Mouse (Mus musculus): ENCODE measurements around the gene Wdr90. TPM values are rescaled to one million over a fixed set of nuclear protein-coding genes. Genes with fewer than 3 reads are reported as not detected.
"Not testable (repeated sequence)": the region's sequence is repeated elsewhere in the genome, so short reads cannot be mapped to it uniquely, and the experiment has no call there.

Wdr90 gene
- polyA plus RNA-seq, 1 experiment from 2014 or later: 38.2 TPM

- peak overlapping the region; percentile 61 for H3K4me3 ChIP-seq (replicated peaks)
- WGBS: 1% methylated on average over 59 of the region's 59 CpGs
- ATAC-seq (ENCODE audit: low FRiP score): peak; percentile 92
- peaks cover 32% of the 10 kb centered on the region for H3K4me1 ChIP-seq
- peak overlapping the region; percentile 75 for H3K9ac ChIP-seq
- H3K36me3 ChIP-seq (replicated peaks): peaks cover 22% of the 10 kb centered on the region
- no peaks in the 10 kb centered on the region for H3K27me3 ChIP-seq
- peak overlapping the region; percentile 96 for H3K4me2 ChIP-seq
- H3K27ac ChIP-seq: peak overlapping the region; percentile 91
- H3K9me3 ChIP-seq: no peaks in the 10 kb centered on the region
Observed at GRCm38 (mm10) chr17:25875171-25876136, 14.2 kb upstream of the Wdr90 start.

DNA sequence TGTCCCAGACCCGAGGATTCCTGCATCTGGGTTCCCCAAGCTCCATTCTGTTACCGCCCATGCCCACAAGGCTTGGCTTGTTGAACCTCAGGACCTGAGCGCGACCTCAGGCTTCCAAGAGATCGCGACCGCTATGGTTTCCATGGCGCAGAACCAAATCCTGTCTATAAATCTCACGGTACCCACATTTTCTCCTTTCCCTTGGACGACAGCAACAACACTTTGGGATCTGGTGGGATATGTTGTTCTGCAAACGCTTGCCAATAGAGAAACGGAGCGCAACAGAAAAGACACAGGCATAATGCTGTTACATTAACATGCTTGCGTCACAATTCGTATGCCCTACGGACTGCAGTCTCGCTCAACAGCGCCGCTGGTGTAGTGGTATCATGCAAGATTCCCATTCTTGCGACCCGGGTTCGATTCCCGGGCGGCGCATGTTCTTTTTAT is 13.4 kb upstream of the Wdr90 start, which contains the start of gene Mettl26:
Gene Mettl26 (plus strand): TSS at position 354 of the 450 bp plus-strand sequence.
- WGBS: under 1% methylated on average over 25 of the region's 25 CpGs
- Histone ChIP-seq H3K27ac (peak within 1 kb of the TSS; percentile 91), H3K4me3 (replicated peaks) (peak within 1 kb of the TSS; percentile 61)

DNA sequence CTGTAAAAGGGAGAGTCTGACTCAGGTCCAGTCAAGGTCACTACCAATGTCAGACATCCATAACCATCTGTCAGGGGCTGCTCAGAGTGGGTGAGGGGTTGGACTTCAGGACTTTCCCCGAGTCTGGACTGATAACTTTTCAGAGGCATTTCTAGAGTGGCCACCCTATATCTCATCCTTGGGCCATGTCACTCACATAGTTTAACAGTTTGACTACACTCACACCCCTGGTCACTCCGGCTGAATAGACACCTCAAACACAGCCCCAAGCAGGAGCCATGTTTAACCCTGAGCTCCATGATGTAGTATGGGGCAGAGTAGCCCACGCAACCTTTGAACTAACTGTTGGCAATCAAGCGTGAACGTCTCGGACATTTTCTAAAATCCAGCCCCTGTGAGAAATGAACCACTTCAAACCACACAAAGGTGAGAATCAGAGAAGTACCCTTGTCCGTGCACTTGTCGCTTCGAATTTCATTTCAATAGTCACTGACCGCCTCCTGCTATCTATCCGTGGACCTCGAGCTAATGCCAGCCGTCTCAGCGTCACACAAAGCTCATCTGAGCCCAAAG is 12.9 kb upstream of the Wdr90 start:
- Histone ChIP-seq H3K4me1 (peaks cover 24% of the 10 kb centered on the region), H3K36me3 (replicated peaks) (peaks cover 16% of the 10 kb centered on the region), H3K4me3 (replicated peaks) (peak overlapping the region; percentile 61), H3K9ac (peak overlapping the region; percentile 55), H3K27ac (peak overlapping the region; percentile 91), H3K9me3 (no peaks in the 10 kb centered on the region), H3K4me2 (peak overlapping the region; percentile 96), H3K27me3 (no peaks in the 10 kb centered on the region)
- peak; percentile 15; the same call in 1 of the 2 replicates for ATAC-seq (ENCODE audit: low FRiP score)
- 3% methylated on average over 14 of the region's 14 CpGs for WGBS

More for the DNA sequence above, 13.4 kb upstream of the Wdr90 start, which contains the start of gene Mettl26:
- no peaks in the 10 kb centered on the region for H3K9me3 ChIP-seq
- H3K27me3 ChIP-seq: no peaks in the 10 kb centered on the region
- H3K4me2 ChIP-seq: peak within 1 kb of the TSS; percentile 96
- ATAC-seq (ENCODE audit: low FRiP score): peak; percentile 70
- peaks cover 25% of the 10 kb centered on the region for H3K4me1 ChIP-seq
- H3K9ac ChIP-seq: peak within 1 kb of the TSS; percentile 75
- peaks cover 21% of the 10 kb centered on the region for H3K36me3 ChIP-seq (replicated peaks)

DNA sequence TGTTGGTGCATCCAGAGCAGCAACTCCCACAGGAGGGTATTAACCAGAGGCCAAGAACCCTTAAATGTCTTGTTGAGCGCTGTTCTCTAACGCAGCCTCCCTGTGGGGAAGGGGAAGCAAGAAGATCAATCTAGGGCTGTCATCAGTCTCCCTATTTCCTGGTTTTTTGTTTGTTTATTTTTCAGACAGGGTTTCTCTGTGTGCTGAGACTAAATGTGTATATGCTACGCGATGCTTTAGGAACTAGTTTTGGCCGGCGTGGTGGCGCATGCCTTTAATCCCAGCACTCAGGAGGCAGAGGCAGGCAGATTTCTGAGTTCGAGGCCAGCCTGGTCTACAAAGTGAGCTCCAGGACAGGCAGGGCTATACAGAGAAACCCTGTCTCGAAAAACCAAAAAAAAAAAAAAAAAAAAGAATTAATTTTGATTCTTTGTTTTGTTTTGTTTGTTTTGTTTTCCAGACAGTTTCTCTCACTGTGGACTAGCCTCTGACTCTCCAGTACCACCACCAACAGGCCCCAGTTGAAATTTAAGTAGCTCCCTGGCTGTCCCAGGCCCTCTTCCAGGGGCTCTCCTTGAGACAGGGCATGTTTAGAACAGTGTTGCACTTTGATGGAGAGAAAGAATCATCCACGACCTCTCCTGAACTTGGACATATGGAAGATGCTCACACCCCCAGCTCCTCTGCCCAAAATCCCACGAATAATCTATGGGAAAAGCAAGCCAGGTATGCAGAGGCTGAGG is 12.3 kb upstream of the Wdr90 start:
- 84% methylated on average over 11 of the region's 11 CpGs for WGBS

GRCm38 (mm10) chr17:25872676-25873075 is 11.4 kb upstream of the Wdr90 start:
- peaks cover 35% of the 10 kb centered on the region for H3K4me1 ChIP-seq
- no peak overlapping the region for H3K4me3 ChIP-seq (replicated peaks)
- H3K27ac ChIP-seq: no peak overlapping the region
- WGBS: 76% methylated on average over 3 of the region's 3 CpGs
- peaks cover 1% of the 10 kb centered on the region for H3K36me3 ChIP-seq (replicated peaks)
- H3K9ac ChIP-seq: no peak overlapping the region
- ATAC-seq (ENCODE audit: low FRiP score): no peak
- H3K4me2 ChIP-seq: no peak overlapping the region
- no peaks in the 10 kb centered on the region for H3K27me3 ChIP-seq
- no peaks in the 10 kb centered on the region for H3K9me3 ChIP-seq

More for the DNA sequence above, 12.3 kb upstream of the Wdr90 start:
- Histone ChIP-seq H3K27me3 (no peaks in the 10 kb centered on the region), H3K9me3 (no peaks in the 10 kb centered on the region), H3K4me1 (peaks cover 30% of the 10 kb centered on the region), H3K9ac (0 out of 2 replicates have a peak overlapping the region, but pooled peaks have one; percentile 55), H3K4me3 (replicated peaks) (peak overlapping the region; percentile 61; the same call in 1 of the 2 replicates), H3K36me3 (replicated peaks) (peaks cover 10% of the 10 kb centered on the region), H3K4me2 (peak overlapping the region; percentile 96), H3K27ac (no peak overlapping the region)
- no peak for ATAC-seq (ENCODE audit: low FRiP score)

DNA sequence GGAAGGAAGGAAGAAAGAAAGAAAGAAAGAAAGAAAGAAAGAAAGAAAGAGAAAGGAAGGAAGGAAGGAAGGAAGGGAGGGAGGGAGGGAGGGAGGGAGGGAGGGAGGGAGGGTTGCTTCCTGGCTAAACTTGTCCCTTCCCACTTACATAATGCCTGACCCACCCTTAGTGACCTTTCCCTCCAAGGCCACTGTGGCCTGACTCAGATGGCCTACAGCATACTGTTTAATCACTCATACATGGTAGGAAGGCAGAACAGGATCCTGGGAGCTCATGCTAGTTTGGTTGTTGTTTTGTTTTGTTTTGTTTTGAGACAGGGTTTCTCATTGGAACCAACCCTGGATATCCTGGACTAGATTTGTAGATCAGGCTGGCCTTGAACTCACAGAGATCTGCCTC is 10.3 kb upstream of the Wdr90 start:
- H3K27ac ChIP-seq; H3K27me3 ChIP-seq; H3K36me3 ChIP-seq (replicated peaks); ATAC-seq (ENCODE audit: low FRiP score); H3K9me3 ChIP-seq; H3K4me3 ChIP-seq (replicated peaks); H3K9ac ChIP-seq; H3K4me2 ChIP-seq: not testable (repeated sequence)
- H3K4me1 ChIP-seq: peaks cover 33% of the 10 kb centered on the region

GRCm38 (mm10) chr17:25869954-25870353 is 8.7 kb upstream of the Wdr90 start:
- Histone ChIP-seq H3K27ac (no peak overlapping the region), H3K36me3 (replicated peaks) (no peaks in the 10 kb centered on the region), H3K27me3 (0 out of 2 replicates have a peak, but pooled peaks cover 6% of the 10 kb centered on the region), H3K4me3 (replicated peaks) (no peak overlapping the region), H3K9ac (no peak overlapping the region), H3K4me2 (no peak overlapping the region), H3K4me1 (peaks cover 24% of the 10 kb centered on the region), H3K9me3 (no peaks in the 10 kb centered on the region)
- WGBS: 83% methylated on average over 2 of the region's 2 CpGs
- ATAC-seq (ENCODE audit: low FRiP score): no peak

DNA sequence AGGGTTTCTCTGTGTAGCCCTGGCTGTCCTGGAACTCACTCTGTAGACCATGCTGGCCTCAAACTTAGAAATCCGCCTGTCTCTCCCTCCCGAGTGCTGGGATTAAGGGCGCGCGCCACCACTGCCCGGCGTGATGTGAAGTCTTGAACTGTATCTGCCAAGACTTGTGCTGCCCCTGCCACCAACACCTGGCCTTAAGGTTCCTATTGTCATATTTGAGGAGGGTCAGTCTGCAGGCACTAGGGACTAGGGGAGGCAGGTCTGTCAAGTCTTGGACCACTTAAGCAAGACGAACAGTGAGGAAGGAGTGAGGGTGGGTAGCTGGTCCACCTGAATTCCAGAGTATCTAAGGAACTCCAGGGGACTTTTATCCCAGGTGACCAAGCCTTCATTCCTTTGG is 8.2 kb upstream of the Wdr90 start:
- H3K4me1 ChIP-seq: peaks cover 24% of the 10 kb centered on the region
- H3K9me3 ChIP-seq: no peaks in the 10 kb centered on the region
- no peak for ATAC-seq (ENCODE audit: low FRiP score)
- H3K36me3 ChIP-seq (replicated peaks): no peaks in the 10 kb centered on the region
- WGBS: 83% methylated on average over 8 of the region's 8 CpGs
- H3K4me2 ChIP-seq: no peak overlapping the region
- H3K9ac ChIP-seq: no peak overlapping the region
- 0 out of 2 replicates have a peak, but pooled peaks cover 6% of the 10 kb centered on the region for H3K27me3 ChIP-seq
- no peak overlapping the region for H3K4me3 ChIP-seq (replicated peaks)
- no peak overlapping the region for H3K27ac ChIP-seq

GRCm38 (mm10) chr17:25868601-25869191 is 7.4 kb upstream of the Wdr90 start, which contains the start of gene Mcrip2:
TSS of gene Mcrip2 (minus strand) at chr17:25868764.
- Histone ChIP-seq H3K27ac (peak within 1 kb of the TSS; percentile 43), H3K4me1 (peaks cover 16% of the 10 kb centered on the region)

GRCm38 (mm10) chr17:25867836-25868600 is 6.7 kb upstream of the Wdr90 start:
- WGBS: 1% methylated on average over 42 of the region's 42 CpGs
- H3K9ac ChIP-seq: peak overlapping the region; percentile 71
- 0 out of 2 replicates have a peak, but pooled peaks cover 6% of the 10 kb centered on the region for H3K27me3 ChIP-seq
- peak; percentile 67 for ATAC-seq (ENCODE audit: low FRiP score)
- peak overlapping the region; percentile 88 for H3K4me3 ChIP-seq (replicated peaks)
- peak overlapping the region; percentile 99 for H3K4me2 ChIP-seq
- no peaks in the 10 kb centered on the region for H3K9me3 ChIP-seq
- H3K27ac ChIP-seq: peak overlapping the region; percentile 43; the same call in 1 of the 2 replicates
- H3K36me3 ChIP-seq (replicated peaks): no peaks in the 10 kb centered on the region
- peaks cover 15% of the 10 kb centered on the region for H3K4me1 ChIP-seq

More at GRCm38 (mm10) chr17:25868601-25869191, 7.4 kb upstream of the Wdr90 start, which contains the start of gene Mcrip2:
- H3K9ac ChIP-seq: peak within 1 kb of the TSS; percentile 71
- 0 out of 2 replicates have a peak, but pooled peaks cover 6% of the 10 kb centered on the region for H3K27me3 ChIP-seq
- no peaks in the 10 kb centered on the region for H3K9me3 ChIP-seq
- ATAC-seq (ENCODE audit: low FRiP score): peak; percentile 88
- H3K4me3 ChIP-seq (replicated peaks): peak within 1 kb of the TSS; percentile 88
- H3K4me2 ChIP-seq: peak within 1 kb of the TSS; percentile 99
- no peaks in the 10 kb centered on the region for H3K36me3 ChIP-seq (replicated peaks)
- WGBS: 0% methylated on average over 24 of the region's 24 CpGs

DNA sequence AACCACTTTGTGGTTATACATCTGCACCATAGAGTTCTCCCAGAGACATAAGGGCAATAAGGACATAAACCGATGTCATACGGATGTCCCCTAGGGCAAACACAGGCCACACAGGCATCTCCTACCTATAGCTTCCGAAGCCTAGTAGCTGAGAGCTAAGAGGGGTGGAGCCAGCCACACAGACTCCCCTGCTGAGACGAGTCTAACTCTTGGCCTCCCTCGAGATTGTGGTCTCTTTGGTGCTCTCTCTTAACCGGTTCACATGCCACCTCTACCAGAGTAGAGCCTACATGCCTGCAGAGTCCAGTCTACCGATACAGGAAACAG is 6.2 kb upstream of the Wdr90 start:
- H3K9ac ChIP-seq: peak overlapping the region; percentile 71; the same call in 1 of the 2 replicates

More for the DNA sequence above, 6.2 kb upstream of the Wdr90 start:
- 15% methylated on average over 7 of the region's 7 CpGs for WGBS
- H3K27me3 ChIP-seq: 0 out of 2 replicates have a peak, but pooled peaks cover 6% of the 10 kb centered on the region
- H3K4me2 ChIP-seq: peak overlapping the region; percentile 99
- no peaks in the 10 kb centered on the region for H3K36me3 ChIP-seq (replicated peaks)
- ATAC-seq (ENCODE audit: low FRiP score): no peak
- H3K4me3 ChIP-seq (replicated peaks): peak overlapping the region; percentile 88
- peaks cover 15% of the 10 kb centered on the region for H3K4me1 ChIP-seq
- no peaks in the 10 kb centered on the region for H3K9me3 ChIP-seq
- no peak overlapping the region for H3K27ac ChIP-seq
